Mouse (Mus musculus): ENCODE results near the gene Lmf2.

Gene Lmf2

GRCm38 (mm10) chr15:89355241-89356187 lies at the start of gene Lmf2, which contains the start of gene Ncaph2:
Gene Lmf2, minus strand, starts transcription at chr15:89355659.
Gene Ncaph2, plus strand, starts transcription at chr15:89355719.
- peak; percentile 98 for DNase-seq (ENCODE audit: low spot score)

GRCm38 (mm10) chr15:89404831-89405623 lies 49.6 kb upstream of the Lmf2 start:
- no peak for DNase-seq (ENCODE audit: low spot score)

- DNase-seq (ENCODE audit: low spot score) = no peak
These were observed 47.0 kb upstream of the Lmf2 start for GRCm38 (mm10) chr15:89402471-89402870.

- no peak for DNase-seq (ENCODE audit: low spot score)
These were observed 44.3 kb upstream of the Lmf2 start for GRCm38 (mm10) chr15:89399716-89400115.

- DNase-seq (ENCODE audit: low spot score) = peak; percentile 68
These were observed 42.7 kb upstream of the Lmf2 start for GRCm38 (mm10) chr15:89398146-89398545.

- DNase-seq (ENCODE audit: low spot score) = no peak
These were observed 41.4 kb upstream of the Lmf2 start for GRCm38 (mm10) chr15:89396883-89397282.

- DNase-seq (ENCODE audit: low spot score) = no peak
These were observed 34.6 kb upstream of the Lmf2 start for GRCm38 (mm10) chr15:89390081-89390480.

- no peak for DNase-seq (ENCODE audit: low spot score)
These were observed 31.7 kb upstream of the Lmf2 start for GRCm38 (mm10) chr15:89387127-89387526.

- DNase-seq (ENCODE audit: low spot score) = no peak
These were observed 29.2 kb upstream of the Lmf2 start, which contains the start of gene Klhdc7b for GRCm38 (mm10) chr15:89384617-89385016. Gene Klhdc7b, plus strand, starts transcription at chr15:89384917.

GRCm38 (mm10) chr15:89379429-89379828 lies 24.0 kb upstream of the Lmf2 start:
- DNase-seq (ENCODE audit: low spot score) = no peak

- peak; percentile 36 for DNase-seq (ENCODE audit: low spot score)
These were observed 23.5 kb upstream of the Lmf2 start, which contains the start of gene Odf3b for GRCm38 (mm10) chr15:89378831-89379401. Gene Odf3b, minus strand, starts transcription at chr15:89379282.

- DNase-seq (ENCODE audit: low spot score) = no peak
These were observed 22.7 kb upstream of the Lmf2 start for GRCm38 (mm10) chr15:89377938-89378828.

GRCm38 (mm10) chr15:89377362-89377761 lies 21.9 kb upstream of the Lmf2 start:
- peak; percentile 10 for DNase-seq (ENCODE audit: low spot score)

- no peak for DNase-seq (ENCODE audit: low spot score)
These were observed 21.5 kb upstream of the Lmf2 start, which contains the start of gene Tymp for GRCm38 (mm10) chr15:89376957-89377356. Gene Tymp, minus strand, starts transcription at chr15:89377039.

GRCm38 (mm10) chr15:89376040-89376439 lies 20.6 kb upstream of the Lmf2 start:
- DNase-seq (ENCODE audit: low spot score) = no peak

GRCm38 (mm10) chr15:89374801-89375534 lies 19.5 kb upstream of the Lmf2 start:
- peak; percentile 12 for DNase-seq (ENCODE audit: low spot score)

GRCm38 (mm10) chr15:89374340-89374739 lies 18.9 kb upstream of the Lmf2 start:
- no peak for DNase-seq (ENCODE audit: low spot score)

- peak; percentile 94 for DNase-seq (ENCODE audit: low spot score)
These were observed 18.3 kb upstream of the Lmf2 start, which contains the start of gene Sco2 for GRCm38 (mm10) chr15:89373762-89374248. Gene Sco2, minus strand, starts transcription at chr15:89373846.

GRCm38 (mm10) chr15:89373027-89373761 lies 17.7 kb upstream of the Lmf2 start:
- DNase-seq (ENCODE audit: low spot score) = peak; percentile 84
